Mouse (Mus musculus): ENCODE measurements around the gene Insl5. TPM values are rescaled to one million over a fixed set of nuclear protein-coding genes. Genes with fewer than 3 reads are reported as not detected.
A peak's percentile ranks its signal among the peaks of the same experiment; 100 is the strongest.

Gene Insl5
- polyA plus RNA-seq, 1 experiment from 2014 or later: not detected

GRCm38 (mm10) chr4:103010734-103011133 is 15.9 kb downstream of the Insl5 start:
- no peak for TF ChIP-seq CTCF (IDR thresholded peaks at IDR 0.05; ENCODE audit: low read depth)
- Histone ChIP-seq H3K4me2 (no peak overlapping the region), H3K4me3 (ENCODE audit: low read depth, low read length) (no peak overlapping the region), H3K9ac (no peak overlapping the region), H3K9me3 (ENCODE audit: low read depth, low read length) (no peaks in the 10 kb centered on the region), H3K27me3 (ENCODE audit: insufficient read depth, low read length) (no peaks in the 10 kb centered on the region), H3K27ac (ENCODE audit: low read depth) (no peak overlapping the region), H3K4me1 (ENCODE audit: insufficient read depth) (peaks cover 10% of the 10 kb centered on the region), H3K36me3 (ENCODE audit: insufficient read depth) (no peaks in the 10 kb centered on the region)
- ATAC-seq (ENCODE audit: insufficient read depth) (no peak), DNase-seq (no peak)
- WGBS: 86% methylated on average over 4 of the region's 4 CpGs

GRCm38 (mm10) chr4:103006943-103007418 is 19.7 kb downstream of the Insl5 start:
- TF ChIP-seq CTCF (IDR thresholded peaks at IDR 0.05; ENCODE audit: low read depth): no peak
- Histone ChIP-seq H3K27ac (ENCODE audit: low read depth) (no peak overlapping the region), H3K4me1 (ENCODE audit: insufficient read depth) (peaks cover 10% of the 10 kb centered on the region), H3K36me3 (ENCODE audit: insufficient read depth) (no peaks in the 10 kb centered on the region), H3K27me3 (ENCODE audit: insufficient read depth, low read length) (no peaks in the 10 kb centered on the region), H3K4me2 (no peak overlapping the region), H3K9me3 (ENCODE audit: low read depth, low read length) (no peaks in the 10 kb centered on the region), H3K4me3 (ENCODE audit: low read depth, low read length) (no peak overlapping the region), H3K9ac (no peak overlapping the region)
- 16% methylated on average over 4 of the region's 4 CpGs for WGBS
- peak; percentile 62; the same call in 1 of the 2 replicates for ATAC-seq (ENCODE audit: insufficient read depth)
- peak; percentile 54 for DNase-seq

DNA sequence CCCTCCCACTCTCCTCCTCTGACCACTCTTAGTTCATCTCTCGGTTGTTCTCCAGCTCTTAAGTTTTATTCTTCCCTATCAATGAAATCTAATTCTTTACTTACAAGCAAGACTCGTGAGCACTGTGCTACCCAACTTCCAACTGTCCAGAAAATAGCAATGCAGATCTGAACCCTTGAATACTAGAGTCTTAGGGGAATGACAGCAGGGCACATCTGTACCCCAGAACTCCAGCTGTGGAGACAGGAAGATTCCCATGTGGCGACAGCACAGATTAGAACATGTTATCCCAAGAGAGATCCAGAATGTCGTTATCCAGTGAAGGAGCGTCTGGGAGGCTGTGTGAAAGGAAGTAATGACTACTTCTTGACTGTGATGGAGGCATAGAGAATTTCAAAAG is 20.4 kb downstream of the Insl5 start:
- H3K9ac ChIP-seq: no peak overlapping the region
- WGBS: 71% methylated on average over 5 of the region's 5 CpGs
- no peaks in the 10 kb centered on the region for H3K36me3 ChIP-seq (ENCODE audit: insufficient read depth)
- H3K27ac ChIP-seq (ENCODE audit: low read depth): no peak overlapping the region
- no peaks in the 10 kb centered on the region for H3K9me3 ChIP-seq (ENCODE audit: low read depth, low read length)
- TF ChIP-seq CTCF (IDR thresholded peaks at IDR 0.05; ENCODE audit: low read depth): no peak
- no peaks in the 10 kb centered on the region for H3K27me3 ChIP-seq (ENCODE audit: insufficient read depth, low read length)
- no peak overlapping the region for H3K4me3 ChIP-seq (ENCODE audit: low read depth, low read length)
- no peak overlapping the region for H3K4me2 ChIP-seq
- ATAC-seq (ENCODE audit: insufficient read depth): no peak
- peaks cover 10% of the 10 kb centered on the region for H3K4me1 ChIP-seq (ENCODE audit: insufficient read depth)
- DNase-seq: no peak

GRCm38 (mm10) chr4:103005190-103005945 is 21.3 kb downstream of the Insl5 start:
- WGBS: 59% methylated on average over 15 of the region's 15 CpGs
- Histone ChIP-seq H3K36me3 (ENCODE audit: insufficient read depth) (no peaks in the 10 kb centered on the region), H3K27ac (ENCODE audit: low read depth) (no peak overlapping the region), H3K27me3 (ENCODE audit: insufficient read depth, low read length) (no peaks in the 10 kb centered on the region), H3K9me3 (ENCODE audit: low read depth, low read length) (no peaks in the 10 kb centered on the region), H3K4me3 (ENCODE audit: low read depth, low read length) (no peak overlapping the region), H3K9ac (no peak overlapping the region), H3K4me1 (ENCODE audit: insufficient read depth) (peaks cover 10% of the 10 kb centered on the region), H3K4me2 (no peak overlapping the region)
- DNase-seq: no peak
- ATAC-seq (ENCODE audit: insufficient read depth): no peak
- TF ChIP-seq CTCF (IDR thresholded peaks at IDR 0.05; ENCODE audit: low read depth): no peak

- 84% methylated on average over 4 of the region's 4 CpGs for WGBS
- H3K27ac ChIP-seq (ENCODE audit: low read depth): no peak overlapping the region
Observed at GRCm38 (mm10) chr4:103004681-103005080, 22.0 kb downstream of the Insl5 start.

DNA sequence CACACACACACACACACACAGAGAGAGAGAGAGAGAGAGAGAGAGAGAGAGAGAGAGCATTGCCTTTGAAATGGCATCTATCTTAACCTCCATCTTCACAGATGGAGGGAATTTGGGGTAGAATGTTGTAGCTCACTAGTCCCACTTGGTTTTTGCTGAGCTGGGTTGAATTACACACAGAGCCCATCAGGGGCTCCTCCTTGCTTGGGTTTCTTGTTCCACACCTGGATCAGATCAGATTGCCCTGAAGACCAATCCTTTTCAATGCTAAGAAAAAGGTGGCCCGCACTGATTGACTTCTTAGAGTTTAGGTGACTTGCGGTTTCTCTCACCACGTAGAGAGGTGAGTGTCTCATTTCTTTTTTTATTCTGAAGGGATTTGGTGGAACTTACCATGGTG is 35.0 kb downstream of the Insl5 start:
- no peak for TF ChIP-seq CTCF (IDR thresholded peaks at IDR 0.05; ENCODE audit: low read depth)
- ATAC-seq (ENCODE audit: insufficient read depth): no peak
- no peak overlapping the region for H3K27ac ChIP-seq (ENCODE audit: low read depth)
- H3K9me3 ChIP-seq (ENCODE audit: low read depth, low read length): no peaks in the 10 kb centered on the region
- no peak overlapping the region for H3K4me2 ChIP-seq
- DNase-seq: no peak
- H3K4me1 ChIP-seq (ENCODE audit: insufficient read depth): no peaks in the 10 kb centered on the region
- H3K4me3 ChIP-seq (ENCODE audit: low read depth, low read length): no peak overlapping the region
- no peaks in the 10 kb centered on the region for H3K36me3 ChIP-seq (ENCODE audit: insufficient read depth)
- no peak overlapping the region for H3K9ac ChIP-seq
- no peaks in the 10 kb centered on the region for H3K27me3 ChIP-seq (ENCODE audit: insufficient read depth, low read length)
- WGBS: 81% methylated on average over 3 of the region's 3 CpGs

More at GRCm38 (mm10) chr4:103004681-103005080, 22.0 kb downstream of the Insl5 start:
- H3K4me3 ChIP-seq (ENCODE audit: low read depth, low read length): no peak overlapping the region
- no peaks in the 10 kb centered on the region for H3K9me3 ChIP-seq (ENCODE audit: low read depth, low read length)
- no peaks in the 10 kb centered on the region for H3K36me3 ChIP-seq (ENCODE audit: insufficient read depth)
- H3K4me1 ChIP-seq (ENCODE audit: insufficient read depth): peaks cover 10% of the 10 kb centered on the region
- no peak for TF ChIP-seq CTCF (IDR thresholded peaks at IDR 0.05; ENCODE audit: low read depth)
- no peak for DNase-seq
- H3K4me2 ChIP-seq: no peak overlapping the region
- no peaks in the 10 kb centered on the region for H3K27me3 ChIP-seq (ENCODE audit: insufficient read depth, low read length)
- no peak overlapping the region for H3K9ac ChIP-seq
- no peak for ATAC-seq (ENCODE audit: insufficient read depth)

DNA sequence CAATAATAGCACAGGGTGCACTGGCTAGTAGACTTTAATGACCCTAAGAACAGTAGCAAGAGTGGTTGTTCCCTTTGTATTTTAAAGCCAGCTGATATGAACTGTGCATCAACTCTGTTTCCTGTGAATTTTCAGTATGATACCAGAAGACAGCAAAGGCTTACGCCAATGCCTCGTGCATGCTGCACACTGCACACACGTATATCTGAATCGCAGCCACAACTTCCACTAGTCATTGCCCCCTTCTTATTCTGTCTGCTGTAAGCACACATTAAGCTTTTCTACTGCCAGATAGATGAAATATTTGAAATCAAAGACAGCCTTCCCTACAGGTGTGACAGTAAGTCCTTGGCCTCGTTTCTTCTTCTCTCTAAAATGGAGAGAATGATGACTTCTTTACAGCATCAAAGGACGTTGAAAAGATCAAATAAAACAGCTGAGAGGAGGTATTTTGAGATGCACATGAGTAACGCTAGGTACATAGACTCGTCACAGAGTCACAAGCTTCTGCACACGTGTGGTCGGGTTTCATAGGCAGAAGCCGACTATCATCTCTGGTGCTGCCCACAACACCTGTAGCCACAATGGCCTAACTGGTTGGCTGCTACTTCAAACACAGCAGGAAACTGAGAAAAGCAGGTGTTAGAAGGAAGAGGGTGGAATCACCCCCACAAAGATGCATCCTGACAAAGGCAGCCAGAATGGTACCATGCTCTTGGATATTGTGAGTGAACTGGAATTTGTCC is 35.9 kb downstream of the Insl5 start:
- 71% methylated on average over 11 of the region's 11 CpGs for WGBS
- Histone ChIP-seq H3K4me3 (ENCODE audit: low read depth, low read length) (no peak overlapping the region), H3K9me3 (ENCODE audit: low read depth, low read length) (no peaks in the 10 kb centered on the region), H3K27me3 (ENCODE audit: insufficient read depth, low read length) (no peaks in the 10 kb centered on the region), H3K4me2 (no peak overlapping the region), H3K4me1 (ENCODE audit: insufficient read depth) (no peaks in the 10 kb centered on the region), H3K27ac (ENCODE audit: low read depth) (no peak overlapping the region), H3K36me3 (ENCODE audit: insufficient read depth) (no peaks in the 10 kb centered on the region), H3K9ac (no peak overlapping the region)
- TF ChIP-seq CTCF (IDR thresholded peaks at IDR 0.05; ENCODE audit: low read depth): no peak
- DNase-seq: no peak
- ATAC-seq (ENCODE audit: insufficient read depth): no peak
